Mouse (Mus musculus) 3T3-L1 (cell line): ENCODE results near the gene Chd1.
A peak's percentile ranks its signal among the peaks of the same experiment; 100 is the strongest.
"Not testable (repeated sequence)": the region's sequence is repeated elsewhere in the genome, so short reads cannot be mapped to it uniquely, and the experiment has no call there.

Experiments
- DNase-seq: peaks from one replicate; pipeline ENCODE4 v3.0.0-alpha.2; 2015; ENCODE audit warnings: low read depth, low spot score

Gene Chd1

GRCm38 (mm10) chr17:15731706-15732105 lies 26.9 kb downstream of the Chd1 start:
- DNase-seq, result no peak

GRCm38 (mm10) chr17:15737346-15737917 lies 32.7 kb downstream of the Chd1 start:
- DNase-seq, result no peak

GRCm38 (mm10) chr17:15741836-15742235 lies 37.1 kb downstream of the Chd1 start:
- peak; percentile 60 for DNase-seq

GRCm38 (mm10) chr17:15742953-15743352 lies 38.2 kb downstream of the Chd1 start:
- no peak for DNase-seq

- no peak for DNase-seq
Measured at GRCm38 (mm10) chr17:15743379-15743778, 38.6 kb downstream of the Chd1 start.

- no peak for DNase-seq
Measured at GRCm38 (mm10) chr17:15746696-15747095, 41.9 kb downstream of the Chd1 start.

- DNase-seq, result no peak
Measured at GRCm38 (mm10) chr17:15748022-15748421, 43.3 kb downstream of the Chd1 start.

GRCm38 (mm10) chr17:15751264-15751663 lies 46.5 kb downstream of the Chd1 start:
- DNase-seq, result not testable (repeated sequence)

GRCm38 (mm10) chr17:15761191-15761590 lies 56.4 kb downstream of the Chd1 start:
- no peak for DNase-seq

GRCm38 (mm10) chr17:15769081-15769724 lies 64.4 kb downstream of the Chd1 start:
- no peak for DNase-seq

- DNase-seq, result no peak
Measured at GRCm38 (mm10) chr17:15773956-15774355, 69.2 kb downstream of the Chd1 start.

GRCm38 (mm10) chr17:15774565-15775215 lies 69.9 kb downstream of the Chd1 start:
- no peak for DNase-seq

GRCm38 (mm10) chr17:15776349-15776748 lies 71.6 kb downstream of the Chd1 start:
- DNase-seq, result no peak

GRCm38 (mm10) chr17:15777979-15778378 lies 73.2 kb downstream of the Chd1 start:
- DNase-seq, result peak; percentile 61

- DNase-seq, result peak; percentile 70
Measured at GRCm38 (mm10) chr17:15787036-15787435, 82.3 kb downstream of the Chd1 start.

GRCm38 (mm10) chr17:15790716-15791115 lies 85.9 kb downstream of the Chd1 start:
- no peak for DNase-seq

GRCm38 (mm10) chr17:15799195-15799793 lies 94.5 kb downstream of the Chd1 start:
- no peak for DNase-seq

GRCm38 (mm10) chr17:15804008-15804812 lies 99.4 kb downstream of the Chd1 start:
- peak; percentile 66 for DNase-seq

GRCm38 (mm10) chr17:15807295-15807984 lies 102.7 kb downstream of the Chd1 start:
- no peak for DNase-seq

- DNase-seq, result no peak
Measured at GRCm38 (mm10) chr17:15808015-15808414, 103.2 kb downstream of the Chd1 start.
